Mouse (Mus musculus) kidney, postnatal 0 days (tissue): ENCODE measurements at regions not wholly inside any gene's neighbourhood (a gene's known extent, or its start where the extent isn't known, plus 50 kb on each side); places are given as distances from the start of the nearest gene placed in this dataset.

Experiments used
- ATAC-seq: fragments of 200-750 bp; cut with Nextera tagmentation; replicated peaks from 2 replicates; pipeline ENCODE4 v1.8.0; 2017; ENCODE audit warnings: low read depth, moderate number of reproducible peaks, moderate TSS enrichment, moderate library complexity; ENCODE audit not compliant: low FRiP score
- DNase-seq: peaks from one replicate; pipeline ENCODE4 v3.0.0-alpha.2; 2016; ENCODE audit warnings: low spot score
- H3K27ac ChIP-seq: fragments of 300-500 bp; sonication (generic); 2 replicates; pipeline ENCODE4 v1.5.1; 2014; ENCODE audit warnings: mild to moderate bottlenecking
- H3K27me3 ChIP-seq: fragments of 300-500 bp; sonication (generic); 2 replicates; pipeline ENCODE4 v1.6.1; 2014; ENCODE audit warnings: low read length, mixed read lengths; ENCODE audit not compliant: insufficient read depth
- H3K36me3 ChIP-seq: fragments of 300-500 bp; sonication (generic); 2 replicates; pipeline ENCODE4 v1.6.1; 2014; ENCODE audit warnings: low read length, mixed read lengths; ENCODE audit not compliant: insufficient read depth
- H3K4me1 ChIP-seq: fragments of 300-500 bp; sonication (generic); replicated peaks from 2 replicates; pipeline ENCODE4 v1.6.1; 2014; ENCODE audit warnings: antibody characterized with exemption, low read length, mixed read lengths; ENCODE audit not compliant: insufficient read depth
- H3K4me2 ChIP-seq: fragments of 300-500 bp; sonication (generic); 2 replicates; pipeline ENCODE4 v1.6.1; 2014; ENCODE audit warnings: mild to moderate bottlenecking, low read length, moderate library complexity, mixed read lengths
- H3K4me3 ChIP-seq: fragments of 300-500 bp; sonication (generic); replicated peaks from 2 replicates; pipeline ENCODE4 v1.5.1; 2014; ENCODE audit warnings: low read depth, low read length
- H3K9ac ChIP-seq: fragments of 300-500 bp; sonication (generic); 2 replicates; pipeline ENCODE4 v1.6.1; 2014; ENCODE audit warnings: low read depth, low read length
- H3K9me3 ChIP-seq: fragments of 300-500 bp; sonication (generic); replicated peaks from 2 replicates; pipeline ENCODE4 v1.6.1; 2016; ENCODE audit warnings: low read length, inconsistent platforms, mixed read lengths
- CTCF ChIP-seq: IDR thresholded peaks from 2 replicates; pipeline ENCODE4 v1.5.1; 2016; ENCODE audit warnings: antibody characterized with exemption, low read depth, mild to moderate bottlenecking, moderate library complexity
- WGBS: fragments of 180-500 bp; shearing (Covaris S2); extraction: QIAGEN DNeasy Blood & Tissue Kit; methylation state at CpG from one replicate; pipeline ENCODE4 v1.1.7; 2014; 5-methylcytosine and 5-hydroxymethylcytosine counted together

- Histone ChIP-seq H3K4me1 (no peaks in the 10 kb centered on the region), H3K27me3 (no peaks in the 10 kb centered on the region), H3K36me3 (no peaks in the 10 kb centered on the region), H3K9ac (no peak overlapping the region), H3K4me3 (no peak overlapping the region), H3K4me2 (no peak overlapping the region), H3K27ac (no peak overlapping the region), H3K9me3 (no peaks in the 10 kb centered on the region)
- 42% methylated on average over 3 of the region's 3 CpGs for WGBS
- DNase-seq (no peak), ATAC-seq (no peak)
- TF ChIP-seq CTCF, result no peak
Measured at GRCm38 (mm10) chr9:112992937-112993336, 715.1 kb downstream of the Pdcd6ip start.

- Histone ChIP-seq H3K4me3 (no peak overlapping the region), H3K27me3 (no peaks in the 10 kb centered on the region), H3K9me3 (no peaks in the 10 kb centered on the region), H3K4me2 (no peak overlapping the region), H3K4me1 (no peaks in the 10 kb centered on the region), H3K36me3 (no peaks in the 10 kb centered on the region), H3K27ac (no peak overlapping the region), H3K9ac (no peak overlapping the region)
- ATAC-seq (no peak), DNase-seq (no peak)
- TF ChIP-seq CTCF, result no peak
- 91% methylated on average over 6 of the region's 6 CpGs for whole genome bisulfite sequencing
Measured at GRCm38 (mm10) chr9:112983353-112983752, 724.7 kb downstream of the Pdcd6ip start.

GRCm38 (mm10) chr9:112951567-112951966 lies 715.8 kb upstream of the Arpp21 start:
- H3K27ac ChIP-seq, result no peak overlapping the region

GRCm38 (mm10) chr9:112950056-112950455 lies 714.3 kb upstream of the Arpp21 start:
- no peak for ATAC-seq
- Histone ChIP-seq H3K36me3 (no peaks in the 10 kb centered on the region), H3K9ac (no peak overlapping the region), H3K27me3 (no peaks in the 10 kb centered on the region), H3K9me3 (no peaks in the 10 kb centered on the region), H3K4me1 (no peaks in the 10 kb centered on the region), H3K4me3 (no peak overlapping the region), H3K4me2 (no peak overlapping the region), H3K27ac (no peak overlapping the region)
- WGBS, result 78% methylated on average over 2 of the region's 2 CpGs
- TF ChIP-seq CTCF, result no peak
- no peak for DNase-seq

More at GRCm38 (mm10) chr9:112951567-112951966, 715.8 kb upstream of the Arpp21 start:
- Histone ChIP-seq H3K27me3 (no peaks in the 10 kb centered on the region), H3K9me3 (no peaks in the 10 kb centered on the region), H3K4me2 (no peak overlapping the region), H3K9ac (no peak overlapping the region), H3K4me1 (no peaks in the 10 kb centered on the region), H3K36me3 (no peaks in the 10 kb centered on the region), H3K4me3 (no peak overlapping the region)
- WGBS, result 93% methylated on average over 1 of the region's 1 CpGs
- ATAC-seq (no peak), DNase-seq (no peak)
- TF ChIP-seq CTCF, result no peak

- H3K9me3 ChIP-seq, result no peaks in the 10 kb centered on the region
- H3K27me3 ChIP-seq, result no peaks in the 10 kb centered on the region
- TF ChIP-seq CTCF, result no peak
- H3K4me2 ChIP-seq, result no peak overlapping the region
- ATAC-seq, result no peak
- H3K4me3 ChIP-seq, result no peak overlapping the region
- DNase-seq, result no peak
- no peak overlapping the region for H3K9ac ChIP-seq
- no peaks in the 10 kb centered on the region for H3K36me3 ChIP-seq
- no peak overlapping the region for H3K27ac ChIP-seq
- H3K4me1 ChIP-seq, result no peaks in the 10 kb centered on the region
Measured at GRCm38 (mm10) chr9:112938781-112939180, 703.0 kb upstream of the Arpp21 start.

- H3K9ac ChIP-seq, result no peak overlapping the region
- no peaks in the 10 kb centered on the region for H3K27me3 ChIP-seq
- H3K4me3 ChIP-seq, result no peak overlapping the region
- 47% methylated on average over 6 of the region's 6 CpGs for WGBS
- no peaks in the 10 kb centered on the region for H3K9me3 ChIP-seq
- peak overlapping the region; percentile 54; the same call in 1 of the 2 replicates for H3K27ac ChIP-seq
- TF ChIP-seq CTCF, result no peak
- no peak overlapping the region for H3K4me2 ChIP-seq
- peak; percentile 26 for DNase-seq
- no peaks in the 10 kb centered on the region for H3K4me1 ChIP-seq
- no peaks in the 10 kb centered on the region for H3K36me3 ChIP-seq
- ATAC-seq, result no peak
Measured at GRCm38 (mm10) chr9:112909311-112910101, 673.8 kb upstream of the Arpp21 start.
